Mouse (Mus musculus): ENCODE results near the gene Hdac9. TPM values are rescaled to one million over a fixed set of nuclear protein-coding genes. Genes with fewer than 3 reads are reported as not detected.
A peak's percentile ranks its signal among the peaks of the same experiment; 100 is the strongest.

Hdac9 gene
- total RNA-seq (2021): 0.86 and 0.88 TPM in 2 replicates
- long read RNA-seq: 0 reads

DNA sequence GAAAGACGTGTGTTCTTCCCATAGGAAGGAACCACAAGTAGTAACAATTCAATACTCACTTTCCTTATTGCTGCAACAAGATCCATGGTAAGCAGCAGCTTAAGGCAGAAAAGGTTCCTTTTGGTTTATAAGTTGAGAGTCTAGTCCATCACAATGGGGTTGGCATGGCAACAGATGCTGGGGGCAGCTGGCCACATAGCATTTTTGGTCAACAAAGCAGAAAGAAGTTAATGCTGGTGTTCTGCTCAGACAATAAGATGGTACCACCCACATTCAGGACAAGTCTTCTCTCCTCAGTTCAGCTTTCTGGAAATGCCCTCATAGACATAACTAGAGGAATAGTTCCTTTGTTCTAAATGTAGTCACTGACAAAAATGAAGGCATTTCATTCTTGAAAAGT is at the start of gene Hdac9:
Hdac9 (minus strand) TSS at position 101 of the 400 bp plus-strand sequence.
- no peak for DNase-seq

GRCm38 (mm10) chr12:34949066-34949706 is 32.3 kb upstream of the Hdac9 start:
- no peak for DNase-seq

- DNase-seq: no peak
Measured at GRCm38 (mm10) chr12:34937918-34938317, 21.0 kb upstream of the Hdac9 start.

DNA sequence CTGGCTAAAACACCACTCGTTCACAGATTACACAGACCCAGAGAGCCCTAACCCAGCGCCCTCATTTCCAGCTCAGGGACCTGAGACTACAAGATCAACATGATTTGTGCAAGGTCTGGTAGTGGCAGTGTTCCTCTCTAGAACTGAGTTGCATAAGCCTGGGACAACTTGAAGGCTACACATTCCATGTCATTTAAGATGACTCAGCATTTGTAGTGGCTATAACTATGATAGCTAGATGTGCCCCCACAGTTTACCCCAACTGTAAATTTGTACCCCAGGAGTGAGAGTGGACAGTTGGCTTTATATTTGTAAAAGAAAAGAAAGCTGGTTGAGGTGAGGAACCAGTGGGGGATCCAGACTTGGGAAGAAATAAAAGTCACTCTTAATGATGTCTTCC is 8.9 kb downstream of the Hdac9 start:
- no peak for DNase-seq

DNA sequence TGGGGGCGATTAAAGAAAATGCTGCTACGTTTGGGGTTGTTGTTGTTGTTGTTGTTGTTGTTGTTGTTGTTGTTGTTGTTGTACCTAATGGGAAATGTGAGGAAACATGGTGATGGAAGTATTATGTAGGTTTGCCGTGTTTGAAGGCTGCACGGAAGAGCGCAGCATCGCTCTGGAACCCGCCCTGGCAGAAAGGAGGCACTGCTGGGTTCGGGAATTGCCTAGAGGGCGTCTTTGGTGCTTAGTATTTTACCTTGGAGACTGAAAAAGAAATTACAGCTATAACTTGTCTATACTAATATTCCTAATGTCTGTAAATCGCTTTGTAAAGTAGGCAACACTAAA is 9.4 kb downstream of the Hdac9 start:
- no peak for DNase-seq

- DNase-seq: peak; percentile 6
Measured at GRCm38 (mm10) chr12:34906704-34907505, 10.0 kb downstream of the Hdac9 start.

- DNase-seq: no peak
Measured at GRCm38 (mm10) chr12:34906376-34906703, 10.6 kb downstream of the Hdac9 start.

- DNase-seq: no peak
Measured at GRCm38 (mm10) chr12:34900241-34900640, 16.7 kb downstream of the Hdac9 start.

- DNase-seq: no peak
Measured at GRCm38 (mm10) chr12:34894867-34895266, 22.0 kb downstream of the Hdac9 start.

GRCm38 (mm10) chr12:34888694-34889093 is 28.2 kb downstream of the Hdac9 start:
- no peak for DNase-seq

- no peak for DNase-seq
Measured at GRCm38 (mm10) chr12:34874926-34875325, 42.0 kb downstream of the Hdac9 start.

- no peak for DNase-seq
Measured at GRCm38 (mm10) chr12:34871028-34871427, 45.9 kb downstream of the Hdac9 start.

DNA sequence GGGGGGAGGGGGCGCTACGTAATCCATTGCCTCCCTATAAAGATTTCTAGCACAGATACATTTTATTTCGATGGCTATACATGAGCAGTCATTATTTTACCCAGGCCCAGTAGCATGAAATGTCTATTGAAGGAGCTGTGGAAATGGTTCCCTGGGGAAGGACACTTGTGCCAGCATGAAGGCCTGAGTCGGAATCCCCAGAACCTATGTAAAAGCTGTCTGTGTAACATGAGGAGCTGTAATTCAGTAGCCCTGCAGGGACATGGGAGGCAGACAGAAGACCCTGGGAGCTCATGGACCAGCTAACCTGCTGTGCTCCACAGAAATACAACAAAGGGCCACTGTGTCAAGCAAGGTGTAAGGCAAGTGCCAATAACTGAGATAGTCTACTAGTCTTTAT is 75.7 kb downstream of the Hdac9 start:
- no peak for DNase-seq

GRCm38 (mm10) chr12:34837318-34837717 is 79.6 kb downstream of the Hdac9 start:
- DNase-seq: no peak

DNA sequence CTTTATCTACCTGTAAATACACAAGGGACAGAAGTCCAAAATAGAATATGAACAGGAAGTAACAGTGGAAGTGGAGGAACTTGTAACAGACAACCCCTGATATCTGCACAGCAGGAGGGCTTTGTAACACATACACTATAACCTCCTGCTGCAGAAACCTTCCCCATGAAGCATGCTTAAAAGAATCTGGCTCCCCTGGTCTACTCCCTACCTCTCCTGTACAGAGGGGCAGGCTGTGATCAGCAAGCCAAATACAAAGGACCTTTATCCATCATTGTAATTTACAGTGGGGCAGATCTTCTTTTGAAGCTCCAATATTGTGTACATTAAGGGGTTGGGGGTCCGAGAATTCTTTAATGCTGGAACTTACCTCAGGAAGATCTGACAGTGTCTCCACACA is 80.0 kb downstream of the Hdac9 start:
- DNase-seq: no peak

DNA sequence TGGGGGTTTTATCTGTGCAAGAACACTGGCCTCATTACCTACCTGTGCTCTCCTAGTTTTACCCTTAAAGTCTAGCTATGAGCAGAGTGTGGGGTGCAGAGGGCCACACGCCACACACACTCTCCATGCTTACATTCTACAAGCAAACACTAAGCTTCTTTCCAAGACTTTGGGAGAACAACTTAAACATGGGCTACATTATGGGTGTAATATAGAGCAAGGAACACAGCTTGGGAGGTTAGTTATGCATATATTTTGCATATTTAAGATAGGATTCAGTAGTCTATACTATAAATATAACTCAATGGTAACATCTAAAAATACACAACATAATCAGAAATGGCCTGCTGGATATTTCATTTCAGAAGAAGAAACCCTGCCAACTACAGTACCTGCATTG is 80.8 kb downstream of the Hdac9 start:
- DNase-seq: no peak

DNA sequence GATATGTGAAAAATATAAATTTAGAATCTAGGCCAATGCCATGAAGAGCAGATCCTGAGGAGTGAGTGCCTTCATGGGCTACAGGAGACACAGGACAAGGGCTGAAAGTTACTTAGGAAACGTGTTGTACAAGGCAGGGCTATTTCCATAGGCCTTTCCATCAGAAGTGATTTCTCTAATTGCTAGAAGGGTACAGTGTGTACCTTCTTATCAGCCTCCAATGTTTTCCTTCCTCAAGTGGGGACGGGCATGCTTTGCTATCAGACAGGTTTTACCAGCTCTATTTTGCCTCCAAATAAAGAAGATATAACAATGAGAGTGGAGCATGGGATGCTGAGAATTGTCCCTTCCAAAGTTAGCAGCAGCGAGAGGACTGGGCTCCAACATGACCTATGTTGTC is 81.4 kb downstream of the Hdac9 start:
- no peak for DNase-seq

GRCm38 (mm10) chr12:34828684-34829083 is 88.2 kb downstream of the Hdac9 start:
- no peak for DNase-seq

- no peak for DNase-seq
Measured at GRCm38 (mm10) chr12:34826931-34827330, 90.0 kb downstream of the Hdac9 start.

- no peak for DNase-seq
Measured at GRCm38 (mm10) chr12:34820229-34820628, 96.7 kb downstream of the Hdac9 start.

GRCm38 (mm10) chr12:34811673-34812613 is 105.0 kb downstream of the Hdac9 start:
- no peak for DNase-seq

- no peak for DNase-seq
Measured at GRCm38 (mm10) chr12:34810221-34810620, 106.7 kb downstream of the Hdac9 start.

- DNase-seq: no peak
Measured at GRCm38 (mm10) chr12:34808180-34808579, 108.7 kb downstream of the Hdac9 start.
